Mouse (Mus musculus): ENCODE results near the gene Foxa2. TPM values are rescaled to one million over a fixed set of nuclear protein-coding genes. Genes with fewer than 3 reads are reported as not detected.

Foxa2 gene
- total and polyA plus RNA-seq, 3 experiments = 3.2 TPM; not detected in 2

DNA sequence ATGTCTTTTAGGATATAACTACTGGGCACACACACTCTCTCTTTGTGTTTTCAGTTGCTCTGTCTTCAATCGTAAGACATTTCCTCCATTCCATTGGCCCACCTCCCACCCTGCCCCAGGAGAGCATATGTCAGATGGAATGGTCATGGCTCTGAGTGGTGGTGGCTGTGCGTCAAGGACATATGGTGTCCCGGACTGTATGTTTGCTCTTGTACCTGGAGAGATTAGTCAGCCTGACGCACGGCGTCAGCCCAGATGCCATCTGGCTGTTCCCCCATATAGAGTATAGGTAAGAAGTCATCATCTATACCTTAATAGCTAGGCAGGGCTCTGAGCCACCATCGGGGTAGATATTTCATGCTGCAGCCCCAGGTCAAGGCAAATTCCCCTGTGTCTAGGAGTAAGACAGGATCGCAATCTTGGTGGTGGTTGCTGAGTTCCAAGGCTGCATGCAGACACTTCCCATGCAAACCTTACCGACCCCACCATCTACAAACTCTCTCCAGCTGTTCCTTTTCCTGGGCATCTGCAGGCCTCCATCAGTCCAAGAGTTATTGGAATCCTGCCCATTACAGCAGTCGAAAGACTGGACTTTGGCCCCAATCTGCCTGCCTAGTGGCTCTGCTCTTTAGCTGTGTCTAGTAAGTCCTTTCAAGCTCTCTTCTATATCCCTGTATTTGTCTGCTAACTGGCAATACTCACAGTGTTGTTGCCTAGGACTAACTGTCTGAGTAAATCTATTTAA is 53.7 kb downstream of the Foxa2 start:
- Histone ChIP-seq H3K9me3 (replicated peaks) (peaks cover 19% of the 10 kb centered on the region), H3K27me3 (ENCODE audit: insufficient read depth, low read length) (no peaks in the 10 kb centered on the region), H3K4me1 (ENCODE audit: insufficient read depth, low read depth, low read length) (no peaks in the 10 kb centered on the region), H3K4me3 (ENCODE audit: low read depth, low read length) (no peak overlapping the region), H3K36me3 (replicated peaks) (no peaks in the 10 kb centered on the region)
- TF ChIP-seq GATA1 (IDR thresholded peaks at IDR 0.05; ENCODE audit: borderline replicate concordance, low read length) = no peak
- TF ChIP-seq POLR2AphosphoS5 (IDR thresholded peaks at IDR 0.05; ENCODE audit: insufficient replicate concordance, low read depth, low read length) = no peak
- DNase-seq (ENCODE audit: low spot score) = no peak
- no peak for ATAC-seq (ENCODE audit: extremely low read depth, insufficient number of reproducible peaks, low FRiP score, poor library complexity, severe bottlenecking)
